Mouse (Mus musculus) neural tube, embryonic 11.5 days (tissue): ENCODE measurements around the gene Foxn3. TPM values are rescaled to one million over a fixed set of nuclear protein-coding genes. Genes with fewer than 3 reads are reported as not detected.

ENCODE experiments used
- ATAC-seq: fragments of 200-750 bp; cut with Nextera tagmentation; 2 replicates; pipeline ENCODE4 v1.8.0; 2017; ENCODE audit warnings: moderate number of reproducible peaks, mild to moderate bottlenecking, moderate TSS enrichment, moderate library complexity; ENCODE audit not compliant: insufficient read depth, low FRiP score, low TSS enrichment
- DNase-seq: peaks from one replicate; pipeline ENCODE4 v3.0.0-alpha.2; 2015; ENCODE audit warnings: low spot score
- H3K27ac ChIP-seq: fragments of 300-500 bp; sonication (generic); 2 replicates; pipeline ENCODE4 v1.5.1; 2014; ENCODE audit warnings: low read depth, mild to moderate bottlenecking, low read length
- H3K27me3 ChIP-seq: fragments of 300-500 bp; sonication (generic); 2 replicates; pipeline ENCODE4 v1.6.1; 2014; ENCODE audit warnings: mild to moderate bottlenecking, low read length, mixed read lengths; ENCODE audit not compliant: control insufficient read depth, insufficient read depth
- H3K36me3 ChIP-seq: fragments of 300-500 bp; sonication (generic); 2 replicates; pipeline ENCODE4 v1.6.1; 2014; ENCODE audit warnings: mild to moderate bottlenecking, low read length, moderate library complexity, mixed read lengths; ENCODE audit not compliant: control insufficient read depth, insufficient read depth
- H3K4me1 ChIP-seq: fragments of 300-500 bp; sonication (generic); 2 replicates; pipeline ENCODE4 v1.6.1; 2014; ENCODE audit warnings: low read length, mixed read lengths; ENCODE audit not compliant: control insufficient read depth, insufficient read depth
- H3K4me2 ChIP-seq: fragments of 300-500 bp; sonication (generic); 2 replicates; pipeline ENCODE4 v1.6.1; 2014; ENCODE audit warnings: low read depth, mild to moderate bottlenecking, moderate library complexity
- H3K4me3 ChIP-seq: fragments of 300-500 bp; sonication (generic); 2 replicates; pipeline ENCODE4 v1.5.1; 2014; ENCODE audit warnings: low read depth, low read length
- H3K9ac ChIP-seq: fragments of 300-500 bp; sonication (generic); 2 replicates; pipeline ENCODE4 v1.6.1; 2014; ENCODE audit warnings: mild to moderate bottlenecking, low read length
- H3K9me3 ChIP-seq: fragments of 300-500 bp; sonication (generic); 2 replicates; pipeline ENCODE4 v1.6.1; 2016; ENCODE audit warnings: low read length; ENCODE audit not compliant: control insufficient read depth
- WGBS: fragments of 180-500 bp; shearing (Covaris S2); extraction: QIAGEN DNeasy Blood & Tissue Kit; methylation state at CpG from one replicate; pipeline ENCODE4 v1.1.7; 2014; 5-methylcytosine and 5-hydroxymethylcytosine counted together
- polyA plus RNA-seq: library from polyadenylated mRNA; unstranded; fragments of >200 nt; fragmentation: Nextera tagmentation; extraction: Ambion mirVana; gene quantifications from 2 replicates; pipeline ENCODE4 v1.2.1, GENCODE M21; 2014

Gene Foxn3
- polyA plus RNA-seq, 1 experiment from 2014 or later, result 85.8 TPM

- no peak overlapping the region for H3K4me2 ChIP-seq
- H3K9ac ChIP-seq, result no peak overlapping the region
- no peak overlapping the region for H3K4me3 ChIP-seq
- no peak overlapping the region for H3K27ac ChIP-seq
- DNase-seq, result no peak
- no peaks in the 10 kb centered on the region for H3K36me3 ChIP-seq
- WGBS, result 86% methylated on average over 6 of the region's 6 CpGs
- no peaks in the 10 kb centered on the region for H3K27me3 ChIP-seq
- H3K9me3 ChIP-seq, result no peaks in the 10 kb centered on the region
- no peak for ATAC-seq
- H3K4me1 ChIP-seq, result no peaks in the 10 kb centered on the region
These were observed 393.5 kb downstream of the Foxn3 start for GRCm38 (mm10) chr12:99169925-99170324.

DNA sequence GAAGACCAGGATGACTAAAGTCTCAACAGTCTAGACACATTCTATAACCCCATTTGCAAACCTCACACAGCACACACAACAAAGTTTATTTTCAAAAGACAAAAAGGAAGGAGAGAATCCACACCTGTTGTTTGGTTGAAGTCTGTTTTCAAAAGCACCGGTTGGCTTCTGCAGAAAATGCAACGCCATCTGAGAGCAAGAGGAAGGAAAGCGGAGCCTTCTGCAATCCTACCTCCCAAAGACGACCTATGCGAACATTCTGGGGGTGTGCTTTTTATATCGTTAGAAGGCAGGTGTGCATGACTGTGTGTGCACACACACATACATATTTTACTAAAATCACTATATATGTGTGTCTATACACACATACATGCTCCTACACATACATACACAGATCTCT, 397.3 kb downstream of the Foxn3 start:
- DNase-seq, result no peak
- ATAC-seq, result no peak
- no peak overlapping the region for H3K27ac ChIP-seq
- no peak overlapping the region for H3K4me2 ChIP-seq
- no peak overlapping the region for H3K9ac ChIP-seq
- H3K27me3 ChIP-seq, result no peaks in the 10 kb centered on the region
- no peaks in the 10 kb centered on the region for H3K9me3 ChIP-seq
- no peaks in the 10 kb centered on the region for H3K36me3 ChIP-seq
- no peaks in the 10 kb centered on the region for H3K4me1 ChIP-seq
- WGBS, result 92% methylated on average over 6 of the region's 6 CpGs
- H3K4me3 ChIP-seq, result no peak overlapping the region

DNA sequence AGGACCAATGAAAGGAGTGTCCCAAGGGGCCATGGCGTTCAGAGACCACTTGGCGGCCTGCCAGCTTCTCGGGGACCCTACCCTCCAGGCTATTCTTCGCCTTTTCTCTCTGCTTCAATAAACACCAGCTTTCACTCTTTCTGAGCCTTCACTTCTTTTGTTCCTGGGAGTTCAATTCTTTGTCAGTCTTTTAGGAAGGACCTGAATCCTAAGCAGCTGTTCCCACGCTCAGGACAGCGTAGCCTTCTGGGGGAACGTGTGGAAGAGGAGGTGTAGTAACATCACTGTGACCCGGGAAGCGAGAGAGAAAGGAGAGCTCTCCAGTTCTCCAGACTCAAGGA, 400.1 kb downstream of the Foxn3 start:
- 55% methylated on average over 9 of the region's 9 CpGs for WGBS
- Histone ChIP-seq H3K27me3 (no peaks in the 10 kb centered on the region), H3K9ac (no peak overlapping the region), H3K4me1 (no peaks in the 10 kb centered on the region), H3K9me3 (no peaks in the 10 kb centered on the region), H3K4me2 (no peak overlapping the region), H3K36me3 (no peaks in the 10 kb centered on the region), H3K27ac (no peak overlapping the region; the same call in 1 of the 2 replicates), H3K4me3 (no peak overlapping the region)
- peak; percentile 78 for ATAC-seq
- peak; percentile 71 for DNase-seq

DNA sequence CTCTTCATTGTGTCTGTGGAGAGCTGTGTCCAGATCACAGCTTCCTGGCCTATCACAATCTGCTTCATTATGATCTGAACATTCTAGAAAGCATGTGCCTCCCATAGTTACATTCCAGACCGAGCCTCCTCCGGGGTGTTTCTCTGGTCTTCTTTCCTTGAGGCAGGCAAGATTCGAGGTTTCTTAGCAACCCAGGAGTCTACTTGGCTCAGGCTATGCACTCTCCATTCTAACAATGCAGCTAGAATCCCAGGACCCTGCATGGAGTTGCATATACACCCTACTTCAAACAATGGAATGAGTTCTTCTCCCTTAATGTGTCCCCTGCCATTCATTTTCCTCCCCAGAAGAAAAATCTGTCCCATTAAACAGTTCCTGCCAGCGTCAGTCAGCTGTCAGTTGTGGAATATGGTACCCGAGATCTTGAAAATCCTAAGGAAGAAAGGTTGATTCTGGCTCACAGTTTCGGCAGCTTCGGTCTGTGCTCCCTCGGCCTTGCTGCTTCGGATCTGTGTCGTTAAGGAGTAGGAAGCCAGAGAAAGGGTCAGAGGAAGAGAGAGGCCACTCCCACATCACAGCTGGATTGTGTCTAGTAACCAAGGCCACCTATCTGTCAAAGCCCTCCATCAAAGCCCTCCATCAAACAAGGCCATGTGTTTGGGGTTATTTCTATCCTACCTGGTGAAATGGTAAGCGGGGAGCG, 400.6 kb downstream of the Foxn3 start:
- 77% methylated on average over 12 of the region's 12 CpGs for WGBS
- Histone ChIP-seq H3K36me3 (no peaks in the 10 kb centered on the region), H3K4me3 (no peak overlapping the region), H3K4me2 (no peak overlapping the region), H3K9ac (no peak overlapping the region), H3K27ac (0 out of 2 replicates have a peak overlapping the region, but pooled peaks have one; percentile 29), H3K9me3 (no peaks in the 10 kb centered on the region), H3K4me1 (no peaks in the 10 kb centered on the region), H3K27me3 (no peaks in the 10 kb centered on the region)
- ATAC-seq (no peak; the same call in 1 of the 2 replicates), DNase-seq (no peak)

- H3K4me3 ChIP-seq, result no peak overlapping the region
- 74% methylated on average over 10 of the region's 10 CpGs for WGBS
- no peak overlapping the region for H3K27ac ChIP-seq
- H3K36me3 ChIP-seq, result no peaks in the 10 kb centered on the region
- H3K9ac ChIP-seq, result no peak overlapping the region
- DNase-seq, result peak; percentile 31
- H3K9me3 ChIP-seq, result no peaks in the 10 kb centered on the region
- H3K4me1 ChIP-seq, result no peaks in the 10 kb centered on the region
- H3K27me3 ChIP-seq, result no peaks in the 10 kb centered on the region
- ATAC-seq, result peak; percentile 22; the same call in 1 of the 2 replicates
- no peak overlapping the region for H3K4me2 ChIP-seq
These were observed 401.2 kb downstream of the Foxn3 start for GRCm38 (mm10) chr12:99162188-99162587.

DNA sequence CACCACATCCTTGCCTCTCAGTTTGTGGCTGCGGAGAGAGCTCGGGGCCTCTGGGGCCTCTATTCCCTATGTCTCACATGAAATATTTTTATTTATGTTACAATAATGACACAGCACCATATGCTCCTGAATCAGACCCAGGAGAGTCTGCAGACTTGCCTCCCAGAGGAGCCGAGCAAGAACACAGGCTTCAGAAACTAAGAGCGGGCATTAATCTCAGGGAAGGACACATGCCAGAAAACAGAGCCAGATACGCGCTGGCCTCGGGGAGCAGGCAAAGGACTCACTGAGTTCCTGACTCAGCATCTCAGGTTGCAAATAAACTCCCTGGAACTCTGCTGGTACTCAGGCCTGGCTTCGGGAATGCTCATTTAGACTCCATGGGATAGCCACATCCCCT, 403.3 kb downstream of the Foxn3 start:
- no peak for ATAC-seq
- no peak overlapping the region for H3K9ac ChIP-seq

GRCm38 (mm10) chr12:99155904-99156303, 407.5 kb downstream of the Foxn3 start:
- H3K4me2 ChIP-seq, result no peak overlapping the region
- H3K27ac ChIP-seq, result no peak overlapping the region
- 91% methylated on average over 5 of the region's 5 CpGs for WGBS
- peaks cover 3% of the 10 kb centered on the region; the same call in 1 of the 2 replicates for H3K4me1 ChIP-seq
- H3K4me3 ChIP-seq, result no peak overlapping the region
- DNase-seq (no peak), ATAC-seq (no peak)
- no peaks in the 10 kb centered on the region for H3K9me3 ChIP-seq
- no peak overlapping the region for H3K9ac ChIP-seq
- no peaks in the 10 kb centered on the region for H3K36me3 ChIP-seq
- no peaks in the 10 kb centered on the region for H3K27me3 ChIP-seq

More for the DNA sequence above, 403.3 kb downstream of the Foxn3 start:
- no peak overlapping the region for H3K4me2 ChIP-seq
- no peaks in the 10 kb centered on the region for H3K27me3 ChIP-seq
- H3K36me3 ChIP-seq, result no peaks in the 10 kb centered on the region
- H3K27ac ChIP-seq, result no peak overlapping the region
- H3K4me1 ChIP-seq, result no peaks in the 10 kb centered on the region
- DNase-seq, result no peak
- WGBS, result 80% methylated on average over 8 of the region's 8 CpGs
- H3K4me3 ChIP-seq, result no peak overlapping the region
- no peaks in the 10 kb centered on the region for H3K9me3 ChIP-seq

DNA sequence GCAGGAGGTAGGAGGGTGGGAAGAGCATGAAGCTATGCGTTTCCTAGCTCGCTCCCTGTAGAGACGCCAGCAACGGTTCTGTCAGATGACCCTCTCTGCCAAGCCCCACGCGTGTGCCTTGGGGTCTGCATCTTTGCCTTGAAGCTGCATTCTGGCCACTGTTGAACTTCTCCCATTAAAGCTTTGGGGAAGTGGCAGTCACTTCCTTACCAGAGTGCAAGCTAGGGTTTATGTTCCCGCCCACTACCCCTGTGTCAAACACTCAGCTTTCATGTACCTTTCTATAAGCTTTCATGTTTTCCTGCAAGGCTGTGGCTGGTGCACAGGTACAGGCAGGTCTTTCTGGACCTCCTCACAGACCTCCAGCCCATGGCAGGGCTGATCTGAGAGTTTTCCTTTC, 409.2 kb downstream of the Foxn3 start:
- Histone ChIP-seq H3K4me3 (no peak overlapping the region), H3K4me1 (peaks cover 3% of the 10 kb centered on the region; the same call in 1 of the 2 replicates), H3K36me3 (no peaks in the 10 kb centered on the region), H3K4me2 (no peak overlapping the region), H3K27ac (no peak overlapping the region), H3K9me3 (no peaks in the 10 kb centered on the region), H3K9ac (no peak overlapping the region), H3K27me3 (no peaks in the 10 kb centered on the region)
- 72% methylated on average over 7 of the region's 7 CpGs for WGBS
- DNase-seq (no peak), ATAC-seq (no peak)

- 34% methylated on average over 10 of the region's 10 CpGs for WGBS
These were observed 409.7 kb downstream of the Foxn3 start for GRCm38 (mm10) chr12:99153664-99154063.

More at GRCm38 (mm10) chr12:99153664-99154063, 409.7 kb downstream of the Foxn3 start:
- Histone ChIP-seq H3K27me3 (no peaks in the 10 kb centered on the region), H3K4me1 (peaks cover 3% of the 10 kb centered on the region; the same call in 1 of the 2 replicates), H3K27ac (0 out of 2 replicates have a peak overlapping the region, but pooled peaks have one; percentile 17), H3K4me2 (no peak overlapping the region), H3K4me3 (no peak overlapping the region), H3K9ac (no peak overlapping the region), H3K36me3 (no peaks in the 10 kb centered on the region), H3K9me3 (no peaks in the 10 kb centered on the region)
- peak; percentile 71 for DNase-seq
- ATAC-seq, result no peak
